Mouse (Mus musculus): ENCODE data around the gene Gm37240. TPM values are rescaled to one million over a fixed set of nuclear protein-coding genes. Genes with fewer than 3 reads are reported as not detected.

The Gm37240 gene
- polyA plus RNA-seq, 1 experiment from 2014 or later, result 13.4 TPM

DNA sequence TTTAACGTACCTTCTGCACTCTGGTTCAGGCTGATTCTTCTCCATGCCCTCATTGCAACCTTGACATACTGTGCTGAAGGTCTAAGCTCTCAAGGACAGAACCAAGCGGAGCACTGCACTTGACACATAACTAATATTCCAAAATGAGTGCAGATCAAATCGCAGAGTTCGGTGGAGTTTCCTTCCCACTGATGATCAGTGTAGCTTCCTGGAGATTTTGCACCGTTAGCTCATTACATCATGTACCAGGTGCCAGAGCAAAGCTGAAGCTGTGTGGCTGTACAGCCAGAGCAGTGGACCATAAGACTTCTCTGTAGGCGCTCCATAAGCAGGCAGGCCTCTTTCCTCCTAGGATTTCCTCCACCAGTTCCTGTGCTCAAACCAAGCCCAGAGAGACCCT is 427.3 kb downstream of the Gm37240 start:
- no peaks in the 10 kb centered on the region for H3K36me3 ChIP-seq (ENCODE audit: control insufficient read depth, insufficient read depth, low read length)
- no peak for ATAC-seq (ENCODE audit: low read depth)
- no peaks in the 10 kb centered on the region for H3K27me3 ChIP-seq (replicated peaks; ENCODE audit: control insufficient read depth, insufficient read depth, low read length)
- H3K9ac ChIP-seq (ENCODE audit: low read depth, low read length), result no peak overlapping the region
- H3K4me3 ChIP-seq (ENCODE audit: low read depth, low read length), result no peak overlapping the region
- no peak overlapping the region for H3K4me2 ChIP-seq (ENCODE audit: low read depth, low read length)
- no peak for DNase-seq (ENCODE audit: low spot score)
- 87% methylated on average over 6 of the region's 6 CpGs for WGBS
- no peaks in the 10 kb centered on the region for H3K9me3 ChIP-seq (ENCODE audit: control insufficient read depth, low read length)
- no peaks in the 10 kb centered on the region for H3K4me1 ChIP-seq (ENCODE audit: control insufficient read depth, insufficient read depth, low read length)
- H3K27ac ChIP-seq (replicated peaks; ENCODE audit: low read depth, low read length), result no peak overlapping the region

DNA sequence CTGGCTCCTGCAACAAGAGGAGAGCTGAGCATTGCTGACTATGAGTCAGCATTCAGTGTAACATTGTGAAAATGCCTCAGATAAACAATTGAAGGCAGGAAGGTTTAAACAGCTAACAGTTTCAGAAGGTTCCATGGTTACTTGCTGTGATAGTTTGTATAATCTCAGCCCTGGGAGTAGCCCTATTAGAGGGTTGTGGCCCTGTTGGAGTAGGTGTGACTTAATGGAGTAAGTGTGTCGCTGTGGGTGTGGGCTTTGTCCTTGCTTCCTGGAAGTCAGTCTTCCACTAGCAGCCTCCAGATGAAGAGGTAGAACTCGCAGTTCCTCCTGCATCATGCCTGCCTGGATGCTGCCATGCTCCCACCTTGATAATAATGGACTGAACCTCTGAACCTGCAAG is 430.3 kb downstream of the Gm37240 start:
- WGBS, result 94% methylated on average over 2 of the region's 2 CpGs
- no peak overlapping the region for H3K4me3 ChIP-seq (ENCODE audit: low read depth, low read length)
- no peak overlapping the region for H3K4me2 ChIP-seq (ENCODE audit: low read depth, low read length)
- ATAC-seq (ENCODE audit: low read depth) (no peak), DNase-seq (ENCODE audit: low spot score) (no peak)
- H3K27ac ChIP-seq (replicated peaks; ENCODE audit: low read depth, low read length), result no peak overlapping the region
- no peaks in the 10 kb centered on the region for H3K4me1 ChIP-seq (ENCODE audit: control insufficient read depth, insufficient read depth, low read length)
- no peak overlapping the region for H3K9ac ChIP-seq (ENCODE audit: low read depth, low read length)
- H3K36me3 ChIP-seq (ENCODE audit: control insufficient read depth, insufficient read depth, low read length), result no peaks in the 10 kb centered on the region
- no peaks in the 10 kb centered on the region for H3K27me3 ChIP-seq (replicated peaks; ENCODE audit: control insufficient read depth, insufficient read depth, low read length)
- H3K9me3 ChIP-seq (ENCODE audit: control insufficient read depth, low read length), result no peaks in the 10 kb centered on the region

DNA sequence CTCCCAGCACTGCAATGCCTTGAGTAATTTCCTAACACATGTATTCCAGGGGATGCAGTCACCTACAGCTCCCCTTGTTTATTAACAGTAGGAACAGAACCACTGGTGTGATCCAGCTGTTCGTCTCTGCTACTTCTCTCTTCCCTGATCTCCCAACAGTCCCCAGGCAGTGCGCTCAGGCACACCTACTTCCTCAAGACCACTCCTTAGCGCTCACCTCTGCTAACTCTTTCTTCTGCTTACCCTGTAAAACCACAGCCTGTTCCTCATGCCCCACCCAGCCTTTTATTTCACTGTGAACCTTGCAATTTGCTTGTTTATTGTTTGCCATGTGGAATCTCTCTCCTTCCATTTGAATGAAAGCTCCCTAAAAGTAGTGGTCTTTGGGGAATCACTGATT is 431.9 kb downstream of the Gm37240 start:
- H3K4me1 ChIP-seq (ENCODE audit: control insufficient read depth, insufficient read depth, low read length), result no peaks in the 10 kb centered on the region
- 67% methylated on average over 3 of the region's 3 CpGs for WGBS
- H3K9me3 ChIP-seq (ENCODE audit: control insufficient read depth, low read length), result no peaks in the 10 kb centered on the region
- no peak overlapping the region for H3K27ac ChIP-seq (replicated peaks; ENCODE audit: low read depth, low read length)
- no peak overlapping the region for H3K4me2 ChIP-seq (ENCODE audit: low read depth, low read length)
- DNase-seq (ENCODE audit: low spot score), result no peak
- H3K36me3 ChIP-seq (ENCODE audit: control insufficient read depth, insufficient read depth, low read length), result no peaks in the 10 kb centered on the region
- no peak overlapping the region for H3K4me3 ChIP-seq (ENCODE audit: low read depth, low read length)
- no peak for ATAC-seq (ENCODE audit: low read depth)
- H3K27me3 ChIP-seq (replicated peaks; ENCODE audit: control insufficient read depth, insufficient read depth, low read length), result no peaks in the 10 kb centered on the region
- no peak overlapping the region for H3K9ac ChIP-seq (ENCODE audit: low read depth, low read length)

DNA sequence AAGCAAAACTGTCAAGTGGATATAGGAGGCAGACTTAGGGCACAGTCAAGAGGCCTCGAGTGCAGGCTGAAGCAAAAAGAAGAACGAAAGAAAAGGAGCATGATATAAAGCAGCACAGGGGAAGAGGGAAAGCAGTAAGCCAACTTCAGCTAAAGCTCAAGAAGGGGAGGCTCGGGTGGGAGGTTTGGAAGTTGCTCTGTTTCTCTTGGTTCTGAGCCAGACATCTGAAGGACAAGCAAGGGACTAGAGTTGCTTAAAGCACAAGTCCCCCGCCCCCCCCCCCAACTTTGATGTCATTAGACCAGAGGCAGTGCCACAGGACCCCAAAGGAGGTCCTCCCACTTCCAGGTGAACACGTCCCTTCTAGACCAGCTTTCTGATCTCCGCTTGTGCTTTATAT is 433.3 kb downstream of the Gm37240 start:
- DNase-seq (ENCODE audit: low spot score) (no peak), ATAC-seq (ENCODE audit: low read depth) (no peak)
- WGBS, result 69% methylated on average over 6 of the region's 6 CpGs
- Histone ChIP-seq H3K4me3 (ENCODE audit: low read depth, low read length) (no peak overlapping the region), H3K4me2 (ENCODE audit: low read depth, low read length) (no peak overlapping the region), H3K27ac (replicated peaks; ENCODE audit: low read depth, low read length) (no peak overlapping the region), H3K4me1 (ENCODE audit: control insufficient read depth, insufficient read depth, low read length) (no peaks in the 10 kb centered on the region), H3K36me3 (ENCODE audit: control insufficient read depth, insufficient read depth, low read length) (no peaks in the 10 kb centered on the region), H3K27me3 (replicated peaks; ENCODE audit: control insufficient read depth, insufficient read depth, low read length) (no peaks in the 10 kb centered on the region), H3K9me3 (ENCODE audit: control insufficient read depth, low read length) (no peaks in the 10 kb centered on the region), H3K9ac (ENCODE audit: low read depth, low read length) (no peak overlapping the region)

- ATAC-seq (ENCODE audit: low read depth) (no peak), DNase-seq (ENCODE audit: low spot score) (no peak)
- no peak overlapping the region for H3K4me3 ChIP-seq (ENCODE audit: low read depth, low read length)
- no peaks in the 10 kb centered on the region for H3K4me1 ChIP-seq (ENCODE audit: control insufficient read depth, insufficient read depth, low read length)
- H3K36me3 ChIP-seq (ENCODE audit: control insufficient read depth, insufficient read depth, low read length), result no peaks in the 10 kb centered on the region
- no peak overlapping the region for H3K27ac ChIP-seq (replicated peaks; ENCODE audit: low read depth, low read length)
- no peaks in the 10 kb centered on the region for H3K27me3 ChIP-seq (replicated peaks; ENCODE audit: control insufficient read depth, insufficient read depth, low read length)
- H3K4me2 ChIP-seq (ENCODE audit: low read depth, low read length), result no peak overlapping the region
- no peak overlapping the region for H3K9ac ChIP-seq (ENCODE audit: low read depth, low read length)
- no peaks in the 10 kb centered on the region for H3K9me3 ChIP-seq (ENCODE audit: control insufficient read depth, low read length)
- WGBS, result 63% methylated on average over 4 of the region's 4 CpGs
Measured at GRCm38 (mm10) chr3:85449461-85449860, 437.9 kb downstream of the Gm37240 start.

- WGBS, result 88% methylated on average over 5 of the region's 5 CpGs
- H3K4me2 ChIP-seq (ENCODE audit: low read depth, low read length), result no peak overlapping the region
Measured at GRCm38 (mm10) chr3:85442781-85443180, 444.5 kb downstream of the Gm37240 start.

DNA sequence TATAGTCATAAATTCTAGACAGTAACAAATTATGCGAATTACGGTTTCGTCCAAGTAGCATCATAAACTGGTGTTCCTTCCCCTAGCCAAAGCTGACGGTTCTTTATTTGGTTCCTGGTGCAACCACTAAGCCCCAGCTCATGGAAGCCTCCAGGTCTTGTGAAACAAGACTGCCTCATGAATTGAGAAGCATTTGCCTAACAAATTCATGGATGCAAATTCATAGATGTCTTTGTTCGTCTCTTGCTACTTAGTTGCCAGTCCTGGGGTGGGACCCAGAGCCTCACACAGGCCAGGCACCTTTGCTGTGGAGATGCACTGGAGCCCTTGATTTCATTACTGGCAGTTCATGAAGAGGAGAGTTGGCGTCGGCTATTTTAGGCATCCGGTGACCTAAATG is 445.1 kb downstream of the Gm37240 start:
- H3K9me3 ChIP-seq (ENCODE audit: control insufficient read depth, low read length), result no peaks in the 10 kb centered on the region
- no peaks in the 10 kb centered on the region for H3K4me1 ChIP-seq (ENCODE audit: control insufficient read depth, insufficient read depth, low read length)
- H3K9ac ChIP-seq (ENCODE audit: low read depth, low read length), result no peak overlapping the region
- H3K27ac ChIP-seq (replicated peaks; ENCODE audit: low read depth, low read length), result no peak overlapping the region
- no peak overlapping the region for H3K4me3 ChIP-seq (ENCODE audit: low read depth, low read length)
- WGBS, result 93% methylated on average over 8 of the region's 8 CpGs
- no peak for ATAC-seq (ENCODE audit: low read depth)
- H3K36me3 ChIP-seq (ENCODE audit: control insufficient read depth, insufficient read depth, low read length), result no peaks in the 10 kb centered on the region
- H3K4me2 ChIP-seq (ENCODE audit: low read depth, low read length), result no peak overlapping the region
- no peaks in the 10 kb centered on the region for H3K27me3 ChIP-seq (replicated peaks; ENCODE audit: control insufficient read depth, insufficient read depth, low read length)
- no peak for DNase-seq (ENCODE audit: low spot score)

More at GRCm38 (mm10) chr3:85442781-85443180, 444.5 kb downstream of the Gm37240 start:
- Histone ChIP-seq H3K4me3 (ENCODE audit: low read depth, low read length) (no peak overlapping the region), H3K9me3 (ENCODE audit: control insufficient read depth, low read length) (no peaks in the 10 kb centered on the region), H3K4me1 (ENCODE audit: control insufficient read depth, insufficient read depth, low read length) (no peaks in the 10 kb centered on the region), H3K27ac (replicated peaks; ENCODE audit: low read depth, low read length) (no peak overlapping the region), H3K9ac (ENCODE audit: low read depth, low read length) (no peak overlapping the region), H3K36me3 (ENCODE audit: control insufficient read depth, insufficient read depth, low read length) (no peaks in the 10 kb centered on the region), H3K27me3 (replicated peaks; ENCODE audit: control insufficient read depth, insufficient read depth, low read length) (no peaks in the 10 kb centered on the region)
- ATAC-seq (ENCODE audit: low read depth) (no peak), DNase-seq (ENCODE audit: low spot score) (no peak)

- Histone ChIP-seq H3K4me3 (ENCODE audit: low read depth, low read length) (no peak overlapping the region), H3K27ac (replicated peaks; ENCODE audit: low read depth, low read length) (no peak overlapping the region), H3K36me3 (ENCODE audit: control insufficient read depth, insufficient read depth, low read length) (no peaks in the 10 kb centered on the region), H3K27me3 (replicated peaks; ENCODE audit: control insufficient read depth, insufficient read depth, low read length) (no peaks in the 10 kb centered on the region), H3K9me3 (ENCODE audit: control insufficient read depth, low read length) (no peaks in the 10 kb centered on the region), H3K9ac (ENCODE audit: low read depth, low read length) (no peak overlapping the region), H3K4me2 (ENCODE audit: low read depth, low read length) (no peak overlapping the region), H3K4me1 (ENCODE audit: control insufficient read depth, insufficient read depth, low read length) (0 out of 2 replicates have a peak, but pooled peaks cover 6% of the 10 kb centered on the region)
- no peak for ATAC-seq (ENCODE audit: low read depth)
- WGBS, result 48% methylated on average over 4 of the region's 4 CpGs
- no peak for DNase-seq (ENCODE audit: low spot score)
Measured at GRCm38 (mm10) chr3:85435406-85435805, 451.9 kb downstream of the Gm37240 start.

GRCm38 (mm10) chr3:85431208-85431607 is 456.1 kb downstream of the Gm37240 start:
- 95% methylated on average over 4 of the region's 4 CpGs for WGBS
- no peak for ATAC-seq (ENCODE audit: low read depth)

More at GRCm38 (mm10) chr3:85431208-85431607, 456.1 kb downstream of the Gm37240 start:
- no peaks in the 10 kb centered on the region for H3K9me3 ChIP-seq (ENCODE audit: control insufficient read depth, low read length)
- no peak overlapping the region for H3K4me3 ChIP-seq (ENCODE audit: low read depth, low read length)
- H3K9ac ChIP-seq (ENCODE audit: low read depth, low read length), result no peak overlapping the region
- no peaks in the 10 kb centered on the region for H3K27me3 ChIP-seq (replicated peaks; ENCODE audit: control insufficient read depth, insufficient read depth, low read length)
- H3K4me2 ChIP-seq (ENCODE audit: low read depth, low read length), result no peak overlapping the region
- H3K4me1 ChIP-seq (ENCODE audit: control insufficient read depth, insufficient read depth, low read length), result 0 out of 2 replicates have a peak, but pooled peaks cover 5% of the 10 kb centered on the region
- H3K36me3 ChIP-seq (ENCODE audit: control insufficient read depth, insufficient read depth, low read length), result no peaks in the 10 kb centered on the region
- no peak overlapping the region for H3K27ac ChIP-seq (replicated peaks; ENCODE audit: low read depth, low read length)
- DNase-seq (ENCODE audit: low spot score), result no peak
